Mouse (Mus musculus) gastrocnemius, postnatal 36 days (tissue): ENCODE results near the gene Trim63. TPM values are rescaled to one million over a fixed set of nuclear protein-coding genes. Genes with fewer than 3 reads are reported as not detected.
"Not testable (repeated sequence)": the region's sequence is repeated elsewhere in the genome, so short reads cannot be mapped to it uniquely, and the experiment has no call there.

Source experiments
- DNase-seq, 2 experiments: peaks; one replicate each; pipeline ENCODE4 v3.0.0; 2022
- intact Hi-C: fragments of 180-260 bp; cut with DNase I; formaldehyde crosslinking; loops from one replicate; pipeline ENCODE4 v1.15.1; 2025
- long read RNA-seq, 2 experiments: library from polyadenylated mRNA; stranded (forward); transcript quantifications; one replicate each; pipeline ENCODE4 v2.0.0; 2021
- total RNA-seq, 2 experiments: library from RNA; stranded (reverse); gene quantifications; 2 replicates each; pipeline ENCODE4 v1.2.3; 2021

Gene Trim63
- total RNA-seq: 100 to 1,000 TPM; 241 to 268 TPM
- long read RNA-seq, experiment 1, transcript Trim63-202 (9 exons, 1,886 nt): major isoform, 154 of 237 reads
- long read RNA-seq, experiment 1, partial matches to known transcripts: 69 of 237 reads
- long read RNA-seq, experiment 1, other reads (novel, unspliced or antisense): 14 of 237 reads
- long read RNA-seq, experiment 2, transcript Trim63-202 (9 exons, 1,886 nt): major isoform, 170 of 260 reads
- long read RNA-seq, experiment 2, partial matches to known transcripts: 61 of 260 reads
- long read RNA-seq, experiment 2, other reads (novel, unspliced or antisense): 29 of 260 reads

GRCm38 (mm10) chr4:134314876-134315275 is at the start of gene Trim63:
Trim63 (plus strand) TSS chr4:134315120.
- DNase-seq: peak; percentile 50 to 54
- intact Hi-C loops: loop anchor here (1.0 to 5.0 kb wide), 2 partner anchors 16 to 42 kb away; no protein-coding TSS in a partner anchor

- intact Hi-C loops: loop anchor here (5.0 kb wide), 1 partner anchor 111 kb away; no protein-coding TSS in a partner anchor
- no peak for DNase-seq
Observed at GRCm38 (mm10) chr4:134265860-134266585, 48.9 kb upstream of the Trim63 start.

GRCm38 (mm10) chr4:134268102-134268655 is 46.7 kb upstream of the Trim63 start:
- no peak for DNase-seq
- intact Hi-C loops: loop anchor here (5.0 kb wide), 1 partner anchor 109 kb away; no protein-coding TSS in a partner anchor

- intact Hi-C loops: loop anchor here (5.0 kb wide), 1 partner anchor 108 kb away; no protein-coding TSS in a partner anchor
- DNase-seq: not testable (repeated sequence)
Observed at GRCm38 (mm10) chr4:134269622-134270021, 45.3 kb upstream of the Trim63 start.

- DNase-seq: no peak
- intact Hi-C loops: no loop called here
Observed at GRCm38 (mm10) chr4:134271979-134272378, 42.9 kb upstream of the Trim63 start.

- intact Hi-C loops: no loop called here
- no peak for DNase-seq
Observed at GRCm38 (mm10) chr4:134272731-134273416, 42.0 kb upstream of the Trim63 start.

- intact Hi-C loops: no loop called here
- DNase-seq: no peak
Observed at GRCm38 (mm10) chr4:134273417-134274345, 41.2 kb upstream of the Trim63 start.

GRCm38 (mm10) chr4:134284942-134285341 is 30.0 kb upstream of the Trim63 start:
- intact Hi-C loops: loop anchor here (5.0 kb wide), 1 partner anchor 98 kb away; the partner anchor contains the start of gene Cep85
- no peak for DNase-seq

GRCm38 (mm10) chr4:134286226-134287167 is 28.4 kb upstream of the Trim63 start:
- no peak for DNase-seq
- intact Hi-C loops: loop anchor here (5.0 kb wide), 1 partner anchor 99 kb away; the partner anchor contains the start of gene Cep85

- DNase-seq: peak; percentile 94 to 96
- intact Hi-C loops: loop anchor here (5.0 kb wide), 1 partner anchor 100 kb away; the partner anchor contains the start of gene Cep85
Observed at GRCm38 (mm10) chr4:134287168-134287564, 27.8 kb upstream of the Trim63 start.

- DNase-seq: peak in 1 of 2 experiments; percentile 56
- intact Hi-C loops: loop anchor here (5.0 kb wide), 1 partner anchor 100 kb away; the partner anchor contains the start of gene Cep85
Observed at GRCm38 (mm10) chr4:134287575-134288025, 27.3 kb upstream of the Trim63 start, which contains the start of gene Pdik1l. Pdik1l (minus strand) TSS chr4:134287895.

- intact Hi-C loops: loop anchor here (5.0 kb wide), 1 partner anchor 101 kb away; the partner anchor contains the start of gene Cep85
- DNase-seq: no peak
Observed at GRCm38 (mm10) chr4:134288397-134289256, 26.3 kb upstream of the Trim63 start.

GRCm38 (mm10) chr4:134292067-134292466 is 22.9 kb upstream of the Trim63 start:
- DNase-seq: peak; percentile 46 to 68
- intact Hi-C loops: no loop called here

GRCm38 (mm10) chr4:134293061-134293691 is 21.7 kb upstream of the Trim63 start:
- intact Hi-C loops: no loop called here
- no peak for DNase-seq

GRCm38 (mm10) chr4:134293692-134294163 is 21.2 kb upstream of the Trim63 start:
- intact Hi-C loops: no loop called here
- DNase-seq: no peak

- DNase-seq, intact Hi-C loops: not testable (repeated sequence)
Observed at GRCm38 (mm10) chr4:134296096-134296495, 18.8 kb upstream of the Trim63 start.
